Mouse (Mus musculus) C2C12 (cell line): ENCODE results near the gene Tcte2.

Experiments
- CEBPB ChIP-seq: IDR thresholded peaks from one replicate; pipeline ENCODE4 v1.6.1; 2011; ENCODE audit warnings: low read depth, mild to moderate bottlenecking, control low read depth, moderate library complexity
- CTCF ChIP-seq: IDR thresholded peaks from one replicate; pipeline ENCODE4 v1.5.1; 2011; ENCODE audit not compliant: control insufficient read depth, insufficient read depth, insufficient read length
- MAX ChIP-seq: IDR thresholded peaks from one replicate; pipeline ENCODE4 v1.6.1; 2011; ENCODE audit warnings: mild to moderate bottlenecking, control low read depth
- MYOG ChIP-seq: IDR thresholded peaks from one replicate; pipeline ENCODE4 v1.6.1; 2011; ENCODE audit not compliant: control insufficient read depth, insufficient read length; ENCODE audit errors: extremely low read depth

GRCm38 (mm10) chr17:13712116-13712515 lies 49.5 kb downstream of the Tcte2 start:
- TF ChIP-seq CEBPB (no peak), CTCF (no peak), MAX (no peak), MYOG (no peak)
